Mouse (Mus musculus) CH12.LX (cell line): ENCODE measurements around the gene Myo5a.

Experiments
- CHD1 ChIP-seq: IDR thresholded peaks from 2 replicates; pipeline ENCODE4 v1.6.1; 2012; ENCODE audit warnings: low read depth, low read length, improper control_type of control experiment, inconsistent platforms
- CTCF ChIP-seq, 2 experiments: IDR thresholded peaks in 1 of 2; conservative IDR thresholded peaks in 1 of 2; 2 replicates each; pipeline ENCODE4 v1.5.1; 2011 to 2012; ENCODE audit warnings: low read depth in 2 of 2, low read length in 2 of 2, improper control_type of control experiment in 1 of 2, inconsistent platforms in 1 of 2, mild to moderate bottlenecking in 1 of 2, moderate library complexity in 1 of 2
- MAFK ChIP-seq: IDR thresholded peaks from 2 replicates; pipeline ENCODE4 v1.6.1; 2011; ENCODE audit warnings: low read length, improper control_type of control experiment; ENCODE audit not compliant: insufficient replicate concordance
- MXI1 ChIP-seq: IDR thresholded peaks from 2 replicates; pipeline ENCODE4 v1.6.1; 2011; ENCODE audit warnings: mild to moderate bottlenecking, low read depth, low read length, improper control_type of control experiment
- NELFE ChIP-seq: IDR thresholded peaks from 2 replicates; pipeline ENCODE4 v1.6.1; 2011; ENCODE audit warnings: low read depth, low read length, improper control_type of control experiment
- POLR2A ChIP-seq: IDR thresholded peaks from 2 replicates; pipeline ENCODE4 v1.6.1; 2011; ENCODE audit warnings: low read depth, mild to moderate bottlenecking, improper control_type of control experiment, low read length
- POLR2AphosphoS2 ChIP-seq: IDR thresholded peaks from 2 replicates; pipeline ENCODE4 v1.6.1; 2011; ENCODE audit warnings: low read depth, low read length, improper control_type of control experiment
- USF1 ChIP-seq: IDR thresholded peaks from 2 replicates; pipeline ENCODE4 v1.6.1; 2014; ENCODE audit warnings: low read depth, mild to moderate bottlenecking, inconsistent platforms, low read length, improper control_type of control experiment

- TF ChIP-seq POLR2A (no peak), MAFK (no peak), MXI1 (no peak), CTCF (conservative IDR thresholded peaks at IDR 0.05 in 1 of 2, IDR thresholded peaks at IDR 0.05 in 1 of 2; ENCODE audit: low read depth in 2 of 2, low read length in 2 of 2) (no peak), USF1 (no peak), NELFE (no peak), CHD1 (no peak), POLR2AphosphoS2 (no peak)
Measured at GRCm38 (mm10) chr9:75085242-75085824, 14.5 kb downstream of the Myo5a start.
